Mouse (Mus musculus) ES-Bruce4 (cell line): ENCODE data around the gene Hap1.

ENCODE experiments used
- CTCF ChIP-seq: IDR thresholded peaks from one replicate; pipeline ENCODE4 v1.8.1; 2011; ENCODE audit warnings: low read depth, low read length
- POLR2A ChIP-seq: IDR thresholded peaks from one replicate; pipeline ENCODE4 v1.8.1; 2011; ENCODE audit warnings: low read length; ENCODE audit not compliant: insufficient read depth

DNA sequence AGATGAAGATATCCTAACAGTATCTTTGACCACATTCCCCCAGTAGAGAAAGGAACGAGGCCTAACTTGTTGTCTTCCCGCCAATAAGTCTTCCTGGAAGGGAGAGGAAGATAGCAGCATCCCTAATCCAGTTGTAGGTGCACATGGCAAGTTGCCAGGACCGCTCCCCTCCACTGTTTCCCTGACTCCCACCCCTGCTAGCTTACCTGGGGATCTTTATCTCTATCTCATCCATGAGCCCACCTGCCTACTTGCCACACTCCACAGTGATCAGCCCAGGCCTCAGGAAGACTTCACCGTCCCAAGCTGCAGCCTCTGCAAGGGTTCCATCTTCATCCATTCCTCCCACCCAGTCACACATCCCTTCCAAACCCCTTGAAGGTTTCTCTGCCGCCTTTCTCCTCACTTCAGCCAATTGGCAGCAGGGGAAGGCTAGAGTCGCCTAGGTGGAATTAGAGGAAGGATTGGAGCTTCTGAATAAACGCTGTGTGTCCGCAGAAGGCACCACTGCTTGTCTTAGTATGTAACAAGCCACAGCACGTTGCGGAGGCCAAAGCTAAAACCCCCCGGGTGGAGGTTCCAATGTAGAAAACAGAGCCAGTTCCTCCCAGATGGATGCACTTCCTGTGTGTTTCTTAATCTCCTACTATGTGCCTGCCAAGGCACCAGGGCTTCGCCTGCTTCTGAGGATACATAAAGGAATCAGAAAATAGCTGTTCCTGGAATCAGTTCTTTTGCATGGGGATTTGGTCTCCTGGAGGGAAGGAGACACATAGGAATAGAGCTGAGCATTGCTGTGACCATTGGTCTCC lies 44.0 kb upstream of the Hap1 start:
- TF ChIP-seq CTCF (no peak), POLR2A (no peak)
